ENCODE assay signal across 30 mouse cellular contexts in genomic region chr6:18303228-18303627, GRCm38 (mm10).
A peak's percentile ranks its signal among the peaks of the same experiment; 100 is the strongest.
DNase-seq lines count a peak whose midpoint lies in the region; ATAC-seq and TF ChIP-seq lines count a peak whose summit lies in the region.
"Had no signal": no experiment of that assay in that cellular context is flagged by ENCODE, and none has a peak within 500 bp of the region (broad histone marks: within the 10 kb centered on the region; RNA-seq: fewer than 3 reads in every experiment).

No protein-coding gene starts in this region.

- 0 out of 2 replicates have a peak, but pooled peaks cover 2% of the 10 kb centered on the region for H3K4me1 ChIP-seq in intestine, embryonic 16.5 days (ENCODE audit: control insufficient read depth, insufficient read depth, low read length)
- H3K4me1 ChIP-seq in intestine, embryonic 15.5 days (replicated peaks): no peaks in the 10 kb centered on the region
- H3K4me1 ChIP-seq in lung, postnatal 0 days (ENCODE audit: insufficient read depth, low read depth, low read length): no peaks in the 10 kb centered on the region
- no peaks in the 10 kb centered on the region for H3K4me1 ChIP-seq in midbrain, embryonic 14.5 days (ENCODE audit: control insufficient read depth, insufficient read depth, low read length)
- H3K4me1 ChIP-seq: embryonic facial prominence, embryonic 15.5 days; forebrain, embryonic 13.5 days; hindbrain, embryonic 12.5 days; kidney, embryonic 15.5 days; midbrain, embryonic 13.5 days; stomach, embryonic 15.5 days had no signal

- 42% methylated on average over 3 of the region's 3 CpGs for WGBS in intestine, embryonic 16.5 days
- WGBS in intestine, embryonic 15.5 days: 46% methylated on average over 3 of the region's 3 CpGs
- 49% methylated on average over 3 of the region's 3 CpGs for WGBS in lung, postnatal 0 days
- WGBS in midbrain, embryonic 14.5 days: 69% methylated on average over 3 of the region's 3 CpGs

- ATAC-seq in intestine, embryonic 16.5 days: 0 out of 2 replicates have a peak, but pooled peaks have one; percentile 19
- no peak for ATAC-seq in intestine, embryonic 15.5 days
- ATAC-seq in lung, postnatal 0 days: no peak
- ATAC-seq in midbrain, embryonic 14.5 days (ENCODE audit: low FRiP score, low TSS enrichment): no peak
- ATAC-seq: CD4-positive, CD25-positive, alpha-beta regulatory T cell, adult 4 months; forebrain, embryonic 13.5 days; hindbrain, postnatal 0 days; midbrain, embryonic 13.5 days had no signal

- H3K4me2 ChIP-seq in intestine, embryonic 16.5 days (ENCODE audit: low read depth, low read length): no peak overlapping the region
- no peak overlapping the region for H3K4me2 ChIP-seq in intestine, embryonic 15.5 days (replicated peaks)
- H3K4me2 ChIP-seq in lung, postnatal 0 days (replicated peaks; ENCODE audit: low read depth, low read length): no peak overlapping the region
- H3K4me2 ChIP-seq in midbrain, embryonic 14.5 days (ENCODE audit: low read length): no peak overlapping the region
- H3K4me2 ChIP-seq: embryonic facial prominence, embryonic 15.5 days; forebrain, embryonic 13.5 days; heart, embryonic 11.5 days; hindbrain, embryonic 12.5 days; kidney, embryonic 15.5 days; limb, embryonic 13.5 days; liver, embryonic 11.5 days; midbrain, embryonic 13.5 days; stomach, embryonic 15.5 days had no signal

- H3K36me3 ChIP-seq in intestine, embryonic 16.5 days (ENCODE audit: control insufficient read depth, insufficient read depth, low read length): no peaks in the 10 kb centered on the region
- H3K36me3 ChIP-seq in intestine, embryonic 15.5 days: no peaks in the 10 kb centered on the region
- H3K36me3 ChIP-seq in lung, postnatal 0 days (ENCODE audit: insufficient read depth, low read length): no peaks in the 10 kb centered on the region
- H3K36me3 ChIP-seq in midbrain, embryonic 14.5 days (ENCODE audit: control insufficient read depth, insufficient read depth, low read length): no peaks in the 10 kb centered on the region
- H3K36me3 ChIP-seq: embryonic facial prominence, embryonic 15.5 days; hindbrain, embryonic 12.5 days; kidney, embryonic 15.5 days; limb, embryonic 13.5 days; midbrain, embryonic 13.5 days; stomach, embryonic 15.5 days had no signal

- TF ChIP-seq EP300 in lung, postnatal 0 days (IDR thresholded peaks at IDR 0.05): no peak

- no peaks in the 10 kb centered on the region for H3K9me3 ChIP-seq in intestine, embryonic 16.5 days (ENCODE audit: control insufficient read depth, low read length)
- no peaks in the 10 kb centered on the region for H3K9me3 ChIP-seq in intestine, embryonic 15.5 days
- H3K9me3 ChIP-seq in lung, postnatal 0 days (ENCODE audit: low read length): no peaks in the 10 kb centered on the region
- H3K9me3 ChIP-seq in midbrain, embryonic 14.5 days (ENCODE audit: control insufficient read depth, low read length): no peaks in the 10 kb centered on the region
- H3K9me3 ChIP-seq: embryonic facial prominence, embryonic 15.5 days; forebrain, embryonic 13.5 days; hindbrain, embryonic 12.5 days; kidney, embryonic 15.5 days; limb, embryonic 13.5 days; midbrain, embryonic 13.5 days; stomach, embryonic 15.5 days had no signal

- no peak for TF ChIP-seq CTCF in lung, postnatal 0 days (IDR thresholded peaks at IDR 0.05)

- no peaks in the 10 kb centered on the region for H3K27me3 ChIP-seq in intestine, embryonic 16.5 days (replicated peaks; ENCODE audit: control insufficient read depth, insufficient read depth, low read length)
- H3K27me3 ChIP-seq in intestine, embryonic 15.5 days (replicated peaks): no peaks in the 10 kb centered on the region
- H3K27me3 ChIP-seq in lung, postnatal 0 days (replicated peaks; ENCODE audit: insufficient read depth, low read length): no peaks in the 10 kb centered on the region
- H3K27me3 ChIP-seq in midbrain, embryonic 14.5 days (ENCODE audit: control insufficient read depth, insufficient read depth, low read length): no peaks in the 10 kb centered on the region
- H3K27me3 ChIP-seq: embryonic facial prominence, embryonic 15.5 days; forebrain, embryonic 13.5 days; hindbrain, embryonic 12.5 days; kidney, embryonic 15.5 days; limb, embryonic 13.5 days; midbrain, embryonic 13.5 days; stomach, embryonic 15.5 days had no signal

- H3K4me3 ChIP-seq in intestine, embryonic 16.5 days (ENCODE audit: low read length): no peak overlapping the region
- no peak overlapping the region for H3K4me3 ChIP-seq in intestine, embryonic 15.5 days (replicated peaks)
- H3K4me3 ChIP-seq in lung, postnatal 0 days (ENCODE audit: low read depth, low read length): no peak overlapping the region
- no peak overlapping the region for H3K4me3 ChIP-seq in midbrain, embryonic 14.5 days (replicated peaks; ENCODE audit: low read depth, low read length)
- H3K4me3 ChIP-seq: embryonic facial prominence, embryonic 15.5 days; forebrain, embryonic 13.5 days; hindbrain, embryonic 12.5 days; kidney, embryonic 15.5 days; limb, embryonic 13.5 days; midbrain, embryonic 13.5 days; stomach, embryonic 15.5 days had no signal

- no peak overlapping the region for H3K27ac ChIP-seq in intestine, embryonic 16.5 days (ENCODE audit: low read length)
- H3K27ac ChIP-seq in intestine, embryonic 15.5 days: no peak overlapping the region
- H3K27ac ChIP-seq in lung, postnatal 0 days (ENCODE audit: low read length): no peak overlapping the region
- no peak overlapping the region for H3K27ac ChIP-seq in midbrain, embryonic 14.5 days (replicated peaks; ENCODE audit: low read depth, low read length)
- H3K27ac ChIP-seq: forebrain, embryonic 13.5 days; hindbrain, embryonic 12.5 days; hindbrain, postnatal 0 days; kidney, embryonic 15.5 days; limb, embryonic 13.5 days; macrophage; midbrain, embryonic 13.5 days; stomach, embryonic 15.5 days had no signal

- no peak overlapping the region for H3K9ac ChIP-seq in intestine, embryonic 16.5 days (ENCODE audit: low read depth, low read length)
- no peak overlapping the region for H3K9ac ChIP-seq in intestine, embryonic 15.5 days
- no peak overlapping the region for H3K9ac ChIP-seq in lung, postnatal 0 days (replicated peaks; ENCODE audit: low read depth)
- no peak overlapping the region for H3K9ac ChIP-seq in midbrain, embryonic 14.5 days (replicated peaks; ENCODE audit: low read length)
- H3K9ac ChIP-seq: embryonic facial prominence, embryonic 15.5 days; forebrain, embryonic 13.5 days; hindbrain, embryonic 12.5 days; kidney, embryonic 15.5 days; limb, embryonic 13.5 days; midbrain, embryonic 13.5 days; stomach, embryonic 15.5 days had no signal

- DNase-seq in lung, postnatal 0 days (ENCODE audit: low spot score): peak; percentile 8
- DNase-seq in lung, postnatal 25 days (ENCODE audit: low spot score): no peak
- DNase-seq in hindlimb bud, embryonic 11.5 days (ENCODE audit: extremely low spot score, low read depth, low spot score): peak; percentile 24
- no peak for DNase-seq in frontal cortex, postnatal 10 days (ENCODE audit: low spot score in 2 of 2)
- DNase-seq in midbrain, embryonic 14.5 days: no peak
- DNase-seq: adrenal gland, postnatal 10 days; cerebellum, adult 8-10 months; cerebellum, postnatal 25 days; embryo, embryonic 11 days; gastrocnemius, postnatal 25 days; heart, adult 11 months; heart, postnatal 36 days; kidney, adult 18-20 months; kidney, postnatal 25 days; right cerebral cortex, postnatal 25 days; thymus, postnatal 14 days had no signal

Comparison
In these comparisons a context has a peak if more than half of its experiments do, and no peak if none do; other contexts are left out.
1. DNase-seq: peak in lung, postnatal 0 days (single experiment) and hindlimb bud, embryonic 11.5 days (single experiment); none in lung, postnatal 25 days (single experiment), frontal cortex, postnatal 10 days (0 of 2) and midbrain, embryonic 14.5 days (single experiment).